Mouse (Mus musculus) heart, adult 11 months (tissue): Measurements from ENCODE around the gene Zfyve21.

ENCODE experiments used
- DNase-seq: peaks from one replicate; pipeline ENCODE4 v3.0.0; 2022

Gene Zfyve21

GRCm38 (mm10) chr12:111845953-111846352 lies 32.0 kb downstream of the Zfyve21 start:
- no peak for DNase-seq

- no peak for DNase-seq
These were observed 32.8 kb downstream of the Zfyve21 start for GRCm38 (mm10) chr12:111846815-111847214.

GRCm38 (mm10) chr12:111848300-111848798 lies 34.4 kb downstream of the Zfyve21 start:
- peak; percentile 93 for DNase-seq

- no peak for DNase-seq
These were observed 37.3 kb downstream of the Zfyve21 start for GRCm38 (mm10) chr12:111851235-111851634.

- no peak for DNase-seq
These were observed 37.8 kb downstream of the Zfyve21 start for GRCm38 (mm10) chr12:111851745-111852144.

GRCm38 (mm10) chr12:111853011-111853436 lies 39.1 kb downstream of the Zfyve21 start:
- DNase-seq, result peak; percentile 97

GRCm38 (mm10) chr12:111853546-111853945 lies 39.6 kb downstream of the Zfyve21 start:
- DNase-seq, result no peak

GRCm38 (mm10) chr12:111855448-111855847 lies 41.5 kb downstream of the Zfyve21 start:
- DNase-seq, result no peak

- DNase-seq, result no peak
These were observed 50.3 kb downstream of the Zfyve21 start for GRCm38 (mm10) chr12:111864206-111864824.

- peak; percentile 45 for DNase-seq
These were observed 55.8 kb downstream of the Zfyve21 start for GRCm38 (mm10) chr12:111869806-111870205.

- DNase-seq, result peak; percentile 76
These were observed 56.8 kb downstream of the Zfyve21 start for GRCm38 (mm10) chr12:111870811-111871210.

- peak; percentile 23 for DNase-seq
These were observed 58.1 kb downstream of the Zfyve21 start for GRCm38 (mm10) chr12:111872079-111872478.

GRCm38 (mm10) chr12:111874601-111875140 lies 60.7 kb downstream of the Zfyve21 start:
- DNase-seq, result peak; percentile 57

GRCm38 (mm10) chr12:111875499-111875898 lies 61.5 kb downstream of the Zfyve21 start:
- DNase-seq, result no peak

- peak; percentile 86 for DNase-seq
These were observed 64.2 kb downstream of the Zfyve21 start for GRCm38 (mm10) chr12:111878213-111878612.
